Mouse (Mus musculus): ENCODE measurements around the gene Kif1a.
A peak's percentile ranks its signal among the peaks of the same experiment; 100 is the strongest.

Kif1a gene

GRCm38 (mm10) chr1:93101571-93102061 is at the start of gene Kif1a:
Kif1a (minus strand) TSS chr1:93101951.
- DNase-seq = peak; percentile 95

GRCm38 (mm10) chr1:93150907-93151661 is 49.3 kb upstream of the Kif1a start:
- DNase-seq = no peak

- DNase-seq = no peak
Measured at GRCm38 (mm10) chr1:93144176-93144575, 42.4 kb upstream of the Kif1a start.

- DNase-seq = no peak
Measured at GRCm38 (mm10) chr1:93142871-93143270, 41.1 kb upstream of the Kif1a start.

GRCm38 (mm10) chr1:93139713-93140112 is 38.0 kb upstream of the Kif1a start:
- DNase-seq = peak; percentile 71

- no peak for DNase-seq
Measured at GRCm38 (mm10) chr1:93138534-93138933, 36.8 kb upstream of the Kif1a start.

- DNase-seq = no peak
Measured at GRCm38 (mm10) chr1:93135036-93135526, 33.3 kb upstream of the Kif1a start, which contains the start of gene Agxt. Agxt (plus strand) TSS chr1:93135240.

- DNase-seq = no peak
Measured at GRCm38 (mm10) chr1:93132676-93133075, 30.9 kb upstream of the Kif1a start.

GRCm38 (mm10) chr1:93130242-93130983 is 28.7 kb upstream of the Kif1a start:
- no peak for DNase-seq

- peak; percentile 72 for DNase-seq
Measured at GRCm38 (mm10) chr1:93128710-93129349, 27.1 kb upstream of the Kif1a start.

GRCm38 (mm10) chr1:93128209-93128608 is 26.5 kb upstream of the Kif1a start:
- no peak for DNase-seq

GRCm38 (mm10) chr1:93125256-93125655 is 23.5 kb upstream of the Kif1a start:
- DNase-seq = peak; percentile 19

GRCm38 (mm10) chr1:93124066-93124465 is 22.3 kb upstream of the Kif1a start:
- DNase-seq = no peak

GRCm38 (mm10) chr1:93123179-93123854 is 21.6 kb upstream of the Kif1a start:
- no peak for DNase-seq

GRCm38 (mm10) chr1:93118816-93119215 is 17.1 kb upstream of the Kif1a start:
- DNase-seq = no peak

GRCm38 (mm10) chr1:93115471-93115870 is 13.7 kb upstream of the Kif1a start:
- DNase-seq = no peak

GRCm38 (mm10) chr1:93114713-93115463 is 13.1 kb upstream of the Kif1a start:
- peak; percentile 89 for DNase-seq

- no peak for DNase-seq
Measured at GRCm38 (mm10) chr1:93102700-93103099, 949 bp upstream of the Kif1a start.

GRCm38 (mm10) chr1:93100576-93101491 is 917 bp downstream of the Kif1a start:
- peak; percentile 70 for DNase-seq

- DNase-seq = no peak
Measured at GRCm38 (mm10) chr1:93100243-93100575, 1.5 kb downstream of the Kif1a start.

- DNase-seq = no peak
Measured at GRCm38 (mm10) chr1:93098956-93099355, 2.8 kb downstream of the Kif1a start.
